Mouse (Mus musculus) adrenal gland, postnatal 10 days (tissue): ENCODE measurements around the gene Lrguk. TPM values are rescaled to one million over a fixed set of nuclear protein-coding genes. Genes with fewer than 3 reads are reported as not detected.
A peak's percentile ranks its signal among the peaks of the same experiment; 100 is the strongest.

ENCODE experiments used
- DNase-seq: peaks from one replicate; pipeline ENCODE4 v3.0.0; 2021; ENCODE audit warnings: mixed read lengths
- total RNA-seq, 2 experiments: library from RNA; stranded (reverse); gene quantifications; 2 replicates each; pipeline ENCODE4 v1.2.3; 2021

The Lrguk gene
- total RNA-seq, 2 experiments from 2014 or later = 0.45 to 0.76 TPM

- DNase-seq = no peak
Observed at GRCm38 (mm10) chr6:34066790-34067189, 37.5 kb downstream of the Lrguk start.

- DNase-seq = no peak
Observed at GRCm38 (mm10) chr6:34067271-34067670, 38.0 kb downstream of the Lrguk start.

- no peak for DNase-seq
Observed at GRCm38 (mm10) chr6:34071936-34072335, 42.7 kb downstream of the Lrguk start.

- no peak for DNase-seq
Observed at GRCm38 (mm10) chr6:34073931-34074442, 44.7 kb downstream of the Lrguk start.

GRCm38 (mm10) chr6:34075520-34075919, 46.3 kb downstream of the Lrguk start:
- no peak for DNase-seq

- peak; percentile 12 for DNase-seq
Observed at GRCm38 (mm10) chr6:34083471-34083870, 54.2 kb downstream of the Lrguk start.

GRCm38 (mm10) chr6:34087701-34088100, 58.5 kb downstream of the Lrguk start:
- DNase-seq = no peak

- no peak for DNase-seq
Observed at GRCm38 (mm10) chr6:34088986-34089385, 59.7 kb downstream of the Lrguk start.

GRCm38 (mm10) chr6:34091537-34091936, 62.3 kb downstream of the Lrguk start:
- DNase-seq = no peak

GRCm38 (mm10) chr6:34096274-34096673, 67.0 kb downstream of the Lrguk start:
- no peak for DNase-seq

GRCm38 (mm10) chr6:34096905-34097304, 67.7 kb downstream of the Lrguk start:
- no peak for DNase-seq

- no peak for DNase-seq
Observed at GRCm38 (mm10) chr6:34099725-34100124, 70.5 kb downstream of the Lrguk start.

- no peak for DNase-seq
Observed at GRCm38 (mm10) chr6:34101531-34102396, 72.5 kb downstream of the Lrguk start.

GRCm38 (mm10) chr6:34103251-34103920, 74.1 kb downstream of the Lrguk start:
- DNase-seq = no peak

- no peak for DNase-seq
Observed at GRCm38 (mm10) chr6:34110571-34110970, 81.3 kb downstream of the Lrguk start.

- no peak for DNase-seq
Observed at GRCm38 (mm10) chr6:34111406-34111805, 82.2 kb downstream of the Lrguk start.

- DNase-seq = no peak
Observed at GRCm38 (mm10) chr6:34116838-34117478, 87.7 kb downstream of the Lrguk start.

- no peak for DNase-seq
Observed at GRCm38 (mm10) chr6:34124401-34124800, 95.2 kb downstream of the Lrguk start.

GRCm38 (mm10) chr6:34129261-34129660, 100.0 kb downstream of the Lrguk start:
- no peak for DNase-seq

GRCm38 (mm10) chr6:34132391-34132790, 103.1 kb downstream of the Lrguk start:
- DNase-seq = no peak

- DNase-seq = no peak
Observed at GRCm38 (mm10) chr6:34138366-34138765, 109.1 kb downstream of the Lrguk start.

- no peak for DNase-seq
Observed at GRCm38 (mm10) chr6:34142931-34143330, 113.7 kb downstream of the Lrguk start.

GRCm38 (mm10) chr6:34146042-34146441, 116.8 kb downstream of the Lrguk start:
- no peak for DNase-seq
